Comparison of ENCODE assay signal across 8 mouse cellular contexts in the genomic region with DNA sequence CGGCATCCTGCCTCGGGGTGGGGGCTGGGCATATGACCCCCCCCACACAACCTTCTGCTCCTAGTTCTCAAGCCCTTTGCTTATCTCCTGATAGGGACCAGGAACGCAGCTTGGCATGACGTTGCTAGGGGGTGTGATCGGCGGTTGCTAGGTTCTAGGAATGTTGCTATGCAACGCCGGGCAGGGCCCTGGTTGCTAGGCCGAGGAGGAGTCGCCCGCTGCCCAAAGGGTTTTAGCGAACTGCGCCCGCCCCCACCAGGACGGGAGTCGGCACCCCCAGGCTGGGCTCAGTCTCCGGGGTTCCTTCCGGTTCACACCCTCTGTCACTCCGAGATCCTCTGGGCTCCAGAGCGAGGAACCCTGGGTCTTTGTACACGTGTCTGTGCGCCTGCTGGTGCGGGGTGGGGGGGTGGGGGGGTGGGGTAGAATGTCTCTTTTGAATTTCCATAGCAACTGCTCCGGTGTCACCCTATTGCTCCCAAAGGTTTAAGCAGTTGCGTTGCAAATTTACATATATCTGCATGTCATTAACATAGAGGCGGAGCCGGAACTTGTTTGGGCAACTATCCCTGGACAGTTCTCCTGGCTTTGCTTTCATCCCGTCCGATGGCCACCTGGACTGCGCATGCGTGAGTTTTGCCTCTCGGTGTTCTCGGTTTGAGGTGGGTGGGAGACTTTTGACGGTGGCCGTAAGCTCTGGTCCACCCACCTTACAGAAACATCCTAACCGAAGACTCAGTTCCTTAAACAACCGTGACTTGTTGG. TPM values are rescaled to one million over a fixed set of nuclear protein-coding genes. Genes with fewer than 3 reads are reported as not detected.
DNase-seq lines count a peak whose midpoint lies in the region; ATAC-seq and TF ChIP-seq lines count a peak whose summit lies in the region.

No protein-coding gene starts in this region.

- TF ChIP-seq CTCF in MEL (IDR thresholded peaks at IDR 0.05 in 2 of 3, conservative IDR thresholded peaks at IDR 0.05 in 1 of 3; ENCODE audit: control insufficient read depth in 1 of 3, insufficient read depth in 1 of 3, low read depth in 2 of 3, low read length in 3 of 3, poor library complexity in 1 of 3, severe bottlenecking in 1 of 3), result no peak

- intact Hi-C loops in heart, postnatal 36 days (cut with DNase I), result loop anchor here (2.0 kb wide), 1 partner anchor 22 kb away; no protein-coding TSS in a partner anchor

- peaks cover 0 to 1% of the 10 kb centered on the region in 2 experiments; a peak in 2 of 4 replicates for H3K27me3 ChIP-seq in MEL (ENCODE audit: control insufficient read depth in 1 of 2, insufficient read depth in 2 of 2, low read length in 2 of 2)
- no peaks in the 10 kb centered on the region for H3K27me3 ChIP-seq in forebrain, embryonic 14.5 days (replicated peaks; ENCODE audit: control insufficient read depth, insufficient read depth, low read length)
- H3K27me3 ChIP-seq in liver, embryonic 16.5 days (ENCODE audit: control insufficient read depth, insufficient read depth, low read depth, low read length), result peaks cover 17% of the 10 kb centered on the region
- no peaks in the 10 kb centered on the region for H3K27me3 ChIP-seq in neural tube, embryonic 11.5 days (ENCODE audit: control insufficient read depth, insufficient read depth, low read length)

- peak overlapping the region; percentile 46 to 63 for H3K4me3 ChIP-seq in MEL (ENCODE audit: control insufficient read depth in 1 of 2, insufficient read depth in 1 of 2, low read depth in 2 of 2, low read length in 2 of 2)
- H3K4me3 ChIP-seq in forebrain, embryonic 14.5 days (ENCODE audit: low read depth, low read length), result peak overlapping the region; percentile 37
- peak overlapping the region; percentile 46 for H3K4me3 ChIP-seq in liver, embryonic 16.5 days (ENCODE audit: low read depth, low read length)
- H3K4me3 ChIP-seq in neural tube, embryonic 11.5 days (ENCODE audit: low read depth, low read length), result peak overlapping the region; percentile 34

- H3K27ac ChIP-seq in MEL (ENCODE audit: control insufficient read depth, low read depth, low read length), result no peak overlapping the region
- H3K27ac ChIP-seq in forebrain, embryonic 14.5 days (ENCODE audit: low read depth, low read length), result peak overlapping the region; percentile 49
- H3K27ac ChIP-seq in liver, embryonic 16.5 days (ENCODE audit: low read length), result no peak overlapping the region
- 0 out of 2 replicates have a peak overlapping the region, but pooled peaks have one; percentile 49 for H3K27ac ChIP-seq in neural tube, embryonic 11.5 days (ENCODE audit: low read depth, low read length)

- peak; percentile 66 for DNase-seq in MEL (ENCODE audit: low read depth, low spot score)
- peak; percentile 91 for DNase-seq in forebrain, embryonic 14.5 days (ENCODE audit: low spot score)
- DNase-seq in heart, postnatal 36 days, result peak; percentile 46 to 54
- peak; percentile 88 to 91 for DNase-seq in layer of hippocampus, adult 18-20 months (ENCODE audit: low spot score in 2 of 2)
- DNase-seq in neural tube, embryonic 11.5 days (ENCODE audit: low spot score), result peak; percentile 86
- DNase-seq in thymus, postnatal 0 days (ENCODE audit: low spot score), result peak; percentile 48

- peak overlapping the region; percentile 95 for H3K4me2 ChIP-seq in forebrain, embryonic 14.5 days (ENCODE audit: low read length)
- H3K4me2 ChIP-seq in liver, embryonic 16.5 days (ENCODE audit: low read depth, low read length), result peak overlapping the region; percentile 68
- H3K4me2 ChIP-seq in neural tube, embryonic 11.5 days (ENCODE audit: low read depth), result peak overlapping the region; percentile 86

- no peaks in the 10 kb centered on the region for H3K9me3 ChIP-seq in MEL (replicated peaks; ENCODE audit: insufficient read depth, low read length)
- no peaks in the 10 kb centered on the region for H3K9me3 ChIP-seq in forebrain, embryonic 14.5 days (replicated peaks; ENCODE audit: control insufficient read depth, low read length)
- no peaks in the 10 kb centered on the region for H3K9me3 ChIP-seq in liver, embryonic 16.5 days (replicated peaks; ENCODE audit: control insufficient read depth, low read length)
- H3K9me3 ChIP-seq in neural tube, embryonic 11.5 days (ENCODE audit: control insufficient read depth, low read length), result no peaks in the 10 kb centered on the region

- ATAC-seq in cerebellum, adult (ENCODE audit: insufficient number of reproducible peaks, low FRiP score, low TSS enrichment), result peak; percentile 60; the same call in 1 of the 2 replicates
- ATAC-seq in forebrain, embryonic 14.5 days, result peak; percentile 87
- peak; percentile 56 for ATAC-seq in liver, embryonic 16.5 days (ENCODE audit: low read depth)
- ATAC-seq in neural tube, embryonic 11.5 days (ENCODE audit: insufficient read depth, low FRiP score, low TSS enrichment), result peak; percentile 81

- H3K4me1 ChIP-seq in MEL (ENCODE audit: control insufficient read depth in 1 of 2, insufficient read depth in 2 of 2, low read length in 2 of 2), result no peaks in the 10 kb centered on the region; a peak in 1 of 4 replicates
- peaks cover 9% of the 10 kb centered on the region; the same call in 1 of the 2 replicates for H3K4me1 ChIP-seq in forebrain, embryonic 14.5 days (ENCODE audit: control insufficient read depth, insufficient read depth, low read length)
- peaks cover 6% of the 10 kb centered on the region for H3K4me1 ChIP-seq in liver, embryonic 16.5 days (ENCODE audit: control insufficient read depth, low read depth, low read length)
- peaks cover 4% of the 10 kb centered on the region for H3K4me1 ChIP-seq in neural tube, embryonic 11.5 days (ENCODE audit: control insufficient read depth, insufficient read depth, low read length)

- H3K36me3 ChIP-seq in MEL (ENCODE audit: control insufficient read depth in 1 of 2, insufficient read depth in 2 of 2, low read length in 2 of 2), result no peaks in the 10 kb centered on the region
- no peaks in the 10 kb centered on the region for H3K36me3 ChIP-seq in forebrain, embryonic 14.5 days (ENCODE audit: control insufficient read depth, insufficient read depth, low read length)
- H3K36me3 ChIP-seq in liver, embryonic 16.5 days (ENCODE audit: control insufficient read depth, insufficient read depth), result no peaks in the 10 kb centered on the region
- no peaks in the 10 kb centered on the region for H3K36me3 ChIP-seq in neural tube, embryonic 11.5 days (ENCODE audit: control insufficient read depth, insufficient read depth, low read length)

- peak overlapping the region; percentile 48 for H3K9ac ChIP-seq in MEL (ENCODE audit: control insufficient read depth, low read depth, low read length, poor library complexity, severe bottlenecking)
- H3K9ac ChIP-seq in forebrain, embryonic 14.5 days (ENCODE audit: low read length), result peak overlapping the region; percentile 62
- H3K9ac ChIP-seq in liver, embryonic 16.5 days (ENCODE audit: low read depth, low read length), result no peak overlapping the region
- H3K9ac ChIP-seq in neural tube, embryonic 11.5 days (ENCODE audit: low read length), result peak overlapping the region; percentile 15; the same call in 1 of the 2 replicates

- WGBS in forebrain, embryonic 14.5 days, result under 1% methylated on average over 37 of the region's 37 CpGs
- 2% methylated on average over 37 of the region's 37 CpGs for WGBS in liver, embryonic 16.5 days (ENCODE audit: insufficient replicate concordance)
- 1% methylated on average over 37 of the region's 37 CpGs for WGBS in neural tube, embryonic 11.5 days

- no peak for TF ChIP-seq POLR2A in MEL (IDR thresholded peaks at IDR 0.05; ENCODE audit: control insufficient read depth in 1 of 2, insufficient read depth in 1 of 2, low read depth in 1 of 2, low read length in 2 of 2, poor library complexity in 1 of 2)

- TF ChIP-seq EP300 in MEL (IDR thresholded peaks at IDR 0.05; ENCODE audit: low read depth in 1 of 2, low read length in 2 of 2), result no peak

- no peak for TF ChIP-seq RAD21 in MEL (IDR thresholded peaks at IDR 0.05; ENCODE audit: low read depth, low read length)

- H3K79me2 ChIP-seq in MEL (ENCODE audit: control insufficient read depth, insufficient read depth, low read length, poor library complexity), result no peaks in the 10 kb centered on the region

TF ChIP-seq in MEL, 35 proteins besides CTCF, POLR2A, EP300 and RAD21 (continues in another document):
- no peak for TF ChIP-seq TBP (IDR thresholded peaks at IDR 0.05; ENCODE audit: low read depth, low read length)
- TF ChIP-seq NRF1 (IDR thresholded peaks at IDR 0.05; ENCODE audit: insufficient read depth, low read depth, low read length, poor library complexity, severe bottlenecking), result peak; percentile 72
- no peak for TF ChIP-seq E2F4 (IDR thresholded peaks at IDR 0.05; ENCODE audit: borderline replicate concordance, low read depth, low read length)
- no peak for TF ChIP-seq POLR2AphosphoS2 (IDR thresholded peaks at IDR 0.05; ENCODE audit: low read length)
- no peak for TF ChIP-seq SIN3A (IDR thresholded peaks at IDR 0.05; ENCODE audit: low read length)
- TF ChIP-seq ZMIZ1 (IDR thresholded peaks at IDR 0.05; ENCODE audit: low read depth, low read length), result no peak
- TF ChIP-seq ELF1 (IDR thresholded peaks at IDR 0.05; ENCODE audit: low read depth, low read length), result peak; percentile 27; the same call in 1 of the 2 replicates
- no peak for TF ChIP-seq MAZ (IDR thresholded peaks at IDR 0.05; ENCODE audit: low read depth, low read length)

RNA-seq across cellular contexts. Expression of gene Adgrb2, which starts 24.3 kb away (rescaled TPM):
- total RNA-seq in MEL (2012; rRNA removed), result 0.04 TPM in 1 of 2 replicates, not detected in the other
- polyA plus RNA-seq in MEL (2012; ENCODE audit: insufficient read depth in 1 of 2, insufficient read length in 2 of 2, low read depth in 1 of 2, low replicate concordance in 2 of 2, missing spikeins in 1 of 2), result under 1 TPM in 1 of 2 experiments, not detected in 1; 0.15 TPM
- 6.6 and 12.3 TPM in 2 replicates for polyA plus RNA-seq in forebrain, embryonic 14.5 days (2014; fragmentation: Nextera tagmentation; extraction: Ambion mirVana)
- 1 to 10 TPM; 2.1 to 2.6 TPM for total RNA-seq in heart, postnatal 36 days (2021)
- 100 to 1,000 TPM; 515 to 540 TPM for total RNA-seq in layer of hippocampus, adult 18-20 months (2021)
- polyA plus RNA-seq in liver, embryonic 16.5 days (2015; fragmentation: Nextera tagmentation; extraction: Ambion mirVana), result not detected in 2 replicates
- 2.5 and 2.8 TPM in 2 replicates for polyA plus RNA-seq in neural tube, embryonic 11.5 days (2014; fragmentation: Nextera tagmentation; extraction: Ambion mirVana)
- 0.17 and 0.36 TPM in 2 replicates for polyA plus RNA-seq in thymus, postnatal 0 days (2015; fragmentation: Nextera tagmentation; extraction: Ambion mirVana)

RNA-seq across cellular contexts. Expression of gene Spocd1, which starts 31.3 kb away (rescaled TPM):
- total RNA-seq in MEL (2012; rRNA removed), result not detected in 2 replicates
- polyA plus RNA-seq in MEL (2012; ENCODE audit: insufficient read depth in 1 of 2, insufficient read length in 2 of 2, low read depth in 1 of 2, low replicate concordance in 2 of 2, missing spikeins in 1 of 2), result under 1 TPM in 1 of 2 experiments, not detected in 1; 0.03 TPM
- not detected in 2 replicates for polyA plus RNA-seq in forebrain, embryonic 14.5 days (2014; fragmentation: Nextera tagmentation; extraction: Ambion mirVana)
- not detected for total RNA-seq in heart, postnatal 36 days (2021)
- under 1 TPM; 0.37 to 0.41 TPM for total RNA-seq in layer of hippocampus, adult 18-20 months (2021)
- not detected in 2 replicates for polyA plus RNA-seq in liver, embryonic 16.5 days (2015; fragmentation: Nextera tagmentation; extraction: Ambion mirVana)
- not detected in 2 replicates for polyA plus RNA-seq in neural tube, embryonic 11.5 days (2014; fragmentation: Nextera tagmentation; extraction: Ambion mirVana)
- 0.05 and 0.06 TPM in 2 replicates for polyA plus RNA-seq in thymus, postnatal 0 days (2015; fragmentation: Nextera tagmentation; extraction: Ambion mirVana)

Comparison
In these comparisons a context has a peak if more than half of its experiments do, and no peak if none do; other contexts are left out.
1. H3K27ac ChIP-seq: peak in forebrain, embryonic 14.5 days (single experiment) and neural tube, embryonic 11.5 days (single experiment); none in MEL (single experiment) and liver, embryonic 16.5 days (single experiment).
2. Peak in every context shown above with its lines, with median percentiles within 50 percentile points of each other: DNase-seq, H3K4me3 ChIP-seq, ATAC-seq and H3K4me2 ChIP-seq.